Mouse (Mus musculus) CH12.LX (cell line): ENCODE results near the gene Slc9a8. TPM values are rescaled to one million over a fixed set of nuclear protein-coding genes. Genes with fewer than 3 reads are reported as not detected.

ENCODE experiments used
- DNase-seq: peaks from one replicate; pipeline ENCODE4 v3.0.0-alpha.2; 2013; ENCODE audit errors: extremely low read depth
- H3K27ac ChIP-seq: 2 replicates; pipeline ENCODE4 v1.5.1; 2012; ENCODE audit warnings: low read depth, mild to moderate bottlenecking, control low read depth, moderate library complexity; ENCODE audit not compliant: insufficient read depth
- H3K27me3 ChIP-seq: replicated peaks from 2 replicates; pipeline ENCODE3; 2012; ENCODE audit warnings: inconsistent platforms
- H3K36me3 ChIP-seq, 2 experiments: replicated peaks in 1 of 2; 2 replicates each; pipeline versions ENCODE3 to v1.6.1; 2012; ENCODE audit warnings: inconsistent platforms in 1 of 2, low read length in 1 of 2, mild to moderate bottlenecking in 1 of 2, mixed read lengths in 1 of 2, moderate library complexity in 1 of 2; ENCODE audit not compliant: control insufficient read depth in 1 of 2, insufficient read depth in 1 of 2
- H3K4me1 ChIP-seq, 2 experiments: 2 replicates each; pipeline ENCODE4 v1.6.1; 2012; ENCODE audit warnings: inconsistent platforms in 1 of 2, moderate library complexity in 1 of 2; ENCODE audit not compliant: insufficient read depth in 2 of 2, control insufficient read depth in 1 of 2
- H3K4me2 ChIP-seq: 2 replicates; pipeline ENCODE4 v1.6.1; 2012; ENCODE audit warnings: low read depth, mild to moderate bottlenecking, control low read depth; ENCODE audit not compliant: poor library complexity, insufficient read depth, severe bottlenecking
- H3K4me3 ChIP-seq, 3 experiments: fragments of 150-350 bp in 1 of 3; sonication (generic) in 1 of 3; replicated peaks in 1 of 3; 2 replicates each; pipeline versions ENCODE3 to v1.5.1; 2011 to 2012; ENCODE audit warnings: low read depth in 2 of 3, low read length in 2 of 3, mild to moderate bottlenecking in 2 of 3, moderate library complexity in 2 of 3, control low read depth in 1 of 3, improper control_type of control experiment in 1 of 3, inconsistent platforms in 1 of 3, mixed read lengths in 1 of 3; ENCODE audit not compliant: poor library complexity in 1 of 3
- H3K79me2 ChIP-seq: replicated peaks from 2 replicates; pipeline ENCODE4 v1.6.1; 2012; ENCODE audit warnings: mild to moderate bottlenecking, moderate library complexity; ENCODE audit not compliant: control insufficient read depth, poor library complexity, insufficient read depth, severe bottlenecking; ENCODE audit errors: extremely low read depth
- H3K9ac ChIP-seq: 2 replicates; pipeline ENCODE4 v1.6.1; 2012; ENCODE audit warnings: low read depth, mild to moderate bottlenecking, control low read depth, moderate library complexity; ENCODE audit not compliant: insufficient read depth
- H3K9me3 ChIP-seq: replicated peaks from 2 replicates; pipeline ENCODE3; 2012; ENCODE audit warnings: low read length, inconsistent platforms, mixed read lengths
- BHLHE40 ChIP-seq: IDR thresholded peaks from 2 replicates; pipeline ENCODE4 v1.6.1; 2011; ENCODE audit warnings: mild to moderate bottlenecking, low read depth, low read length, improper control_type of control experiment
- CHD1 ChIP-seq: IDR thresholded peaks from 2 replicates; pipeline ENCODE4 v1.6.1; 2012; ENCODE audit warnings: low read depth, low read length, improper control_type of control experiment, inconsistent platforms
- CHD2 ChIP-seq: IDR thresholded peaks from 2 replicates; pipeline ENCODE4 v1.6.1; 2011; ENCODE audit warnings: low read length, improper control_type of control experiment
- CTCF ChIP-seq, 2 experiments: IDR thresholded peaks in 1 of 2; conservative IDR thresholded peaks in 1 of 2; 2 replicates each; pipeline ENCODE4 v1.5.1; 2011 to 2012; ENCODE audit warnings: low read depth in 2 of 2, low read length in 2 of 2, improper control_type of control experiment in 1 of 2, inconsistent platforms in 1 of 2, mild to moderate bottlenecking in 1 of 2, moderate library complexity in 1 of 2
- ELF1 ChIP-seq: IDR thresholded peaks from 2 replicates; pipeline ENCODE4 v1.6.1; 2014; ENCODE audit warnings: low read depth, mild to moderate bottlenecking, inconsistent platforms, low read length, improper control_type of control experiment
- EP300 ChIP-seq: IDR thresholded peaks from 2 replicates; pipeline ENCODE4 v1.6.1; 2011; ENCODE audit warnings: low read length, improper control_type of control experiment
- GABPA ChIP-seq: IDR thresholded peaks from 2 replicates; pipeline ENCODE4 v1.6.1; 2012; ENCODE audit warnings: low read depth, low read length, improper control_type of control experiment, inconsistent platforms; ENCODE audit not compliant: insufficient replicate concordance
- JUN ChIP-seq: IDR thresholded peaks from 2 replicates; pipeline ENCODE4 v1.6.1; 2011; ENCODE audit warnings: low read depth, mild to moderate bottlenecking, low read length, improper control_type of control experiment, moderate library complexity; ENCODE audit not compliant: insufficient read depth
- MAX ChIP-seq: IDR thresholded peaks from 2 replicates; pipeline ENCODE4 v1.6.1; 2011; ENCODE audit warnings: low read length, improper control_type of control experiment
- MAZ ChIP-seq: IDR thresholded peaks from 2 replicates; pipeline ENCODE4 v1.6.1; 2012; ENCODE audit warnings: low read depth, mild to moderate bottlenecking, inconsistent platforms, low read length, improper control_type of control experiment, moderate library complexity
- MXI1 ChIP-seq: IDR thresholded peaks from 2 replicates; pipeline ENCODE4 v1.6.1; 2011; ENCODE audit warnings: mild to moderate bottlenecking, low read depth, low read length, improper control_type of control experiment
- MYC ChIP-seq: IDR thresholded peaks from 2 replicates; pipeline ENCODE4 v1.6.1; 2011; ENCODE audit warnings: low read depth, mild to moderate bottlenecking, improper control_type of control experiment, low read length
- POLR2A ChIP-seq: IDR thresholded peaks from 2 replicates; pipeline ENCODE4 v1.6.1; 2011; ENCODE audit warnings: low read depth, mild to moderate bottlenecking, improper control_type of control experiment, low read length
- POLR2AphosphoS2 ChIP-seq: IDR thresholded peaks from 2 replicates; pipeline ENCODE4 v1.6.1; 2011; ENCODE audit warnings: low read depth, low read length, improper control_type of control experiment
- RAD21 ChIP-seq: IDR thresholded peaks from 2 replicates; pipeline ENCODE4 v1.6.1; 2011; ENCODE audit warnings: low read depth, mild to moderate bottlenecking, low read length, improper control_type of control experiment, moderate library complexity
- TCF12 ChIP-seq: IDR thresholded peaks from 2 replicates; pipeline ENCODE4 v1.6.1; 2014; ENCODE audit warnings: low read depth, mild to moderate bottlenecking, inconsistent platforms, low read length, improper control_type of control experiment
- ZC3H11A ChIP-seq: IDR thresholded peaks from 2 replicates; pipeline ENCODE4 v1.6.1; 2012; ENCODE audit warnings: low read depth, mild to moderate bottlenecking, inconsistent platforms, low read length, improper control_type of control experiment
- ZNF384 ChIP-seq: IDR thresholded peaks from 2 replicates; pipeline ENCODE4 v1.6.1; 2012; ENCODE audit warnings: low read depth, low read length, improper control_type of control experiment, inconsistent platforms
- dilution Hi-C: fragments of 300-500 bp; cut with MboI; formaldehyde crosslinking; loops from 2 replicates; pipeline ENCODE4 v1.14.3; 2020; ENCODE audit warnings: low sequenced_read_pairs; ENCODE audit not compliant: extremely low pct_unique_long_range_greater_than_20kb, extremely low pct_ligation_motif_present
- in situ Hi-C: fragments of 300-500 bp; cut with MboI; formaldehyde crosslinking; loops from 3 replicates; pipeline ENCODE4 v1.14.3; 2019; ENCODE audit warnings: low sequenced_read_pairs, low pct_ligation_motif_present, low pct_unique_long_range_greater_than_20kb, mixed read lengths
- polyA plus RNA-seq: library from polyadenylated mRNA; unstranded; fragments of >175 nt; gene quantifications from 2 replicates; pipeline ENCODE4 v1.2.1, GENCODE M21; 2012; ENCODE audit warnings: low read depth; ENCODE audit not compliant: insufficient read length
- total RNA-seq, 2 experiments: library from RNA; depleted of rRNA; stranded (reverse); fragments of 300-350 nt in 1 of 2; fragments of >200 nt in 1 of 2; gene quantifications; 2 replicates each; pipeline ENCODE4 v1.2.3; 2012 to 2014

The Slc9a8 gene
- total and polyA plus RNA-seq, 3 experiments = 14.5 to 26.0 (median 25.0) TPM

DNA sequence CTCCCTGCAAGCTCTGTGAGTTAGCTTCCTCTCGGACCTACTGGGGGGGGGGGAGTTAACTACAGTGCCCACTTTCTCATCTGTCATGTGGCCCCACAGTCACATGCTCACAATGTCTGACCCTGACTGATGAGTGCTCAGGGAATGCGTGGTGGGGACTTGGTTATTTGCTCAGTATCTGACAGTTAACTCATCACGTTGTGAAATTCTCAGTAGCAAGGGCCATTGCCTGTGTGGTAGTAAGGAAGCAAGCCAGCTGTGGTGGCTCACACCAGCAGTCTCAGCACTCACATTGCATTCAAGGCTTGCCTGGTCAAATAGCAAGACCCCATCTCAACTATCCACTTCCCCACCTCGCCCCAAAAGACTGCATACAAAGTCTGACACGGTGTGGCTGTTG lies 45.7 kb downstream of the Slc9a8 start:
- in situ Hi-C loops = no loop called here
- H3K27ac ChIP-seq = peak overlapping the region; percentile 52; the same call in 1 of the 2 replicates
- H3K4me3 ChIP-seq = no peak overlapping the region
- no peak overlapping the region for H3K4me2 ChIP-seq
- H3K4me1 ChIP-seq = peaks cover 11 to 33% of the 10 kb centered on the region in 2 experiments
- H3K9me3 ChIP-seq = no peaks in the 10 kb centered on the region
- TF ChIP-seq CHD2 (no peak), RAD21 (no peak), ELF1 (no peak), CHD1 (no peak), TCF12 (no peak), JUN (no peak), EP300 (no peak), ZNF384 (no peak), MAZ (no peak), MXI1 (no peak), MYC (no peak), ZC3H11A (no peak), POLR2A (no peak), MAX (no peak), GABPA (no peak)
- no peak overlapping the region for H3K9ac ChIP-seq
- DNase-seq = peak; percentile 35
- peaks cover 69 to 91% of the 10 kb centered on the region in 2 experiments for H3K36me3 ChIP-seq
- H3K27me3 ChIP-seq = no peaks in the 10 kb centered on the region
- dilution Hi-C loops = no loop called here
- H3K79me2 ChIP-seq = no peaks in the 10 kb centered on the region

DNA sequence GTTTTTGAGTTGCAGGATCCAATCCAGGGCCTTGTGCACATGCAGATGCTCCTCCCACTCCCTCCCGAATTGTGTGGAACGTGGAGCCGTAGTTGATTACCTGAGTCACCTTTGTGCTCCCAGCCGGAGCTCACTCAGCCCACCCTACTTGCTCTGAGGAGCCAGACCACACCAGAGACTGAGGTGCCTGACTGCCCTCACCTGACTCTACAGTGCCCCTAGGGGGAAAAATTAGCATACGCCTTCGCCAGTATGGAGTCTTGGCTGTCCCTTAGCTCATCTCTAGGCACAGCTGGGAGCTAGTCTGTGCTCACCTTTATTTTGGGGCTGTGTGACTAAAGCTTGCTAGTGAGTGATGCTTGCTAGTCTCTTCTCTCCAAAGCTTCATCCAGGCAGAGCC lies 46.9 kb downstream of the Slc9a8 start:
- peak; percentile 62 for DNase-seq
- no peak overlapping the region for H3K4me3 ChIP-seq
- no peak overlapping the region for H3K27ac ChIP-seq
- H3K4me1 ChIP-seq = peaks cover 11 to 30% of the 10 kb centered on the region in 2 experiments
- no peak for TF ChIP-seq POLR2AphosphoS2
- no peak for TF ChIP-seq MYC
- no peak for TF ChIP-seq ZC3H11A
- peak in 1 of 2 experiments; percentile 46; a peak in 2 of 4 replicates for TF ChIP-seq CTCF (conservative IDR thresholded peaks at IDR 0.05 in 1 of 2, IDR thresholded peaks at IDR 0.05 in 1 of 2; ENCODE audit: low read depth in 2 of 2, low read length in 2 of 2)
- peak; percentile 63 for TF ChIP-seq BHLHE40
- dilution Hi-C loops = no loop called here
- no peaks in the 10 kb centered on the region for H3K27me3 ChIP-seq
- no peak overlapping the region for H3K9ac ChIP-seq
- peaks cover 76 to 90% of the 10 kb centered on the region in 2 experiments for H3K36me3 ChIP-seq
- no peaks in the 10 kb centered on the region for H3K9me3 ChIP-seq
- H3K79me2 ChIP-seq = no peaks in the 10 kb centered on the region
- H3K4me2 ChIP-seq = no peak overlapping the region
- in situ Hi-C loops = no loop called here
